Mouse (Mus musculus): ENCODE measurements around the gene Drc7.

DNA sequence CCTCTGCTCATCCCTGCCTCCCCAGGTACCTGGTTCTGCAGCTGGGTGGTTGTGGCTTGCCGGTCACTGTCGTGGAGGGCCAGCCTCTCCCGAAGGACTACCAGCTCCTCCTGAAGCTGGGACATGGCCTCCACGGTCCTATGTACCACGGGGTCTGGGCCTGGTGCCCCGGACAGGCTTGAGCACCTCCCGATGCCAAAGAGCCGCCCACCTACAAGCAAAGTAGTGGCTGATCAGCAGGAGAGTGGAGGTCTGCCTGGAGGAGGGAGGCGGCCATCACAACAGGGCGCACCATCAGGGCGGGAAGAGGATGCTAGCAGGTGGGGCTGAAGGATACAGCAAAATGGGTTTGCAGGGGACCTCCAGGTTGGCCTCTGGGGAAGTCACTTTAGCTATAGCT lies 71.6 kb downstream of the Drc7 start:
- no peak for TF ChIP-seq CTCF (IDR thresholded peaks at IDR 0.05)
- no peak for TF ChIP-seq POLR2A (IDR thresholded peaks at IDR 0.05; ENCODE audit: insufficient read depth, low read depth, low read length)

All from heart, adult 2 months (tissue).